Mouse (Mus musculus) bone marrow macrophage, adult 2 months (primary cell): ENCODE data around the gene Hecw1.

Experiments used
- CTCF ChIP-seq: IDR thresholded peaks from 2 replicates; pipeline ENCODE4 v1.5.1; 2012; ENCODE audit warnings: low read depth, mild to moderate bottlenecking, low read length, moderate library complexity
- POLR2A ChIP-seq: IDR thresholded peaks from 2 replicates; pipeline ENCODE4 v1.6.1; 2012; ENCODE audit warnings: mild to moderate bottlenecking, low read depth, low read length, borderline replicate concordance

DNA sequence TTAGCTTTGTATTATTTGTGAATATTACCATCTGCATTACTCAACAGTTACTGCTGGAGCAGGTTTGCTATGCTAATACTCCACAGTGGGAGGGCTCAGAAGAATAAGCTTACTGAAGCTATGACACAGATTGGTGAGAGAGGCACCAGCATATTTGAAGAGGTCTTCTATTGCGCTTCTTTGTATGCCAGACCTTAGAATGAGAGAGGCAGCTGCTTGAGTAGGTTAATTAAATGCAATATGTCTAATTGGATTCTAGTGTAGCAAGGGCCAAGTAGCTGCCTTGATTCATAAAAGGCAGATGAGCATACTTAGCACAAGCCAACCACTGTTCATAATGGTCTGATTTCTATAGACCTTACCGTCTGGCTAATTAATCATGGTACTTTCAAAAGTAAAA is 35.2 kb downstream of the Hecw1 start:
- TF ChIP-seq POLR2A: no peak
- no peak for TF ChIP-seq CTCF
